Mouse (Mus musculus) heart, postnatal 0 days (tissue): ENCODE measurements at regions not wholly inside any gene's neighbourhood (a gene's known extent, or its start where the extent isn't known, plus 50 kb on each side); places are given as distances from the start of the nearest gene placed in this dataset.

Source experiments
- ATAC-seq: fragments of 200-750 bp; cut with Nextera tagmentation; 2 replicates; pipeline ENCODE4 v1.8.0; 2017; ENCODE audit warnings: low read depth, moderate number of reproducible peaks, moderate library complexity; ENCODE audit not compliant: insufficient read depth
- DNase-seq: peaks from one replicate; pipeline ENCODE4 v3.0.0-alpha.2; 2016; ENCODE audit warnings: low spot score
- H3K27ac ChIP-seq: fragments of 300-500 bp; sonication (generic); 2 replicates; pipeline ENCODE4 v1.5.1; 2014; ENCODE audit warnings: low read depth, mild to moderate bottlenecking
- H3K27me3 ChIP-seq: fragments of 300-500 bp; sonication (generic); 2 replicates; pipeline ENCODE4 v1.6.1; 2014; ENCODE audit warnings: low read length, mixed read lengths; ENCODE audit not compliant: control insufficient read depth, insufficient read depth
- H3K36me3 ChIP-seq: fragments of 300-500 bp; sonication (generic); replicated peaks from 2 replicates; pipeline ENCODE4 v1.6.1; 2014; ENCODE audit warnings: low read length, mixed read lengths; ENCODE audit not compliant: control insufficient read depth, insufficient read depth
- H3K4me1 ChIP-seq: fragments of 300-500 bp; sonication (generic); 2 replicates; pipeline ENCODE4 v1.6.1; 2014; ENCODE audit warnings: antibody characterized with exemption; ENCODE audit not compliant: control insufficient read depth, insufficient read depth
- H3K4me2 ChIP-seq: fragments of 300-500 bp; sonication (generic); 2 replicates; pipeline ENCODE4 v1.6.1; 2014; ENCODE audit warnings: low read depth, mild to moderate bottlenecking, low read length, moderate library complexity
- H3K4me3 ChIP-seq: fragments of 300-500 bp; sonication (generic); 2 replicates; pipeline ENCODE4 v1.5.1; 2014; ENCODE audit warnings: low read depth, low read length
- H3K9ac ChIP-seq: fragments of 300-500 bp; sonication (generic); replicated peaks from 2 replicates; pipeline ENCODE4 v1.6.1; 2014; ENCODE audit warnings: low read depth, low read length, mixed read lengths
- H3K9me3 ChIP-seq: fragments of 300-500 bp; sonication (generic); replicated peaks from 2 replicates; pipeline ENCODE4 v1.6.1; 2016; ENCODE audit warnings: low read length; ENCODE audit not compliant: control insufficient read depth
- CTCF ChIP-seq: IDR thresholded peaks from 2 replicates; pipeline ENCODE4 v1.5.1; 2016; ENCODE audit warnings: antibody characterized with exemption, control low read depth, low read depth
- EP300 ChIP-seq: IDR thresholded peaks from 2 replicates; pipeline ENCODE4 v1.6.1; 2016; ENCODE audit warnings: antibody characterized with exemption, low read depth
- WGBS: fragments of 180-500 bp; shearing (Covaris S2); extraction: QIAGEN DNeasy Blood & Tissue Kit; methylation state at CpG from one replicate; pipeline ENCODE4 v1.1.7; 2014; 5-methylcytosine and 5-hydroxymethylcytosine counted together

GRCm38 (mm10) chr15:11742820-11743219, 164.3 kb downstream of the Npr3 start:
- Histone ChIP-seq H3K9me3 (no peaks in the 10 kb centered on the region), H3K9ac (no peak overlapping the region), H3K27me3 (no peaks in the 10 kb centered on the region), H3K4me1 (peaks cover 8% of the 10 kb centered on the region; the same call in 1 of the 2 replicates), H3K4me3 (no peak overlapping the region), H3K36me3 (no peaks in the 10 kb centered on the region), H3K4me2 (no peak overlapping the region), H3K27ac (no peak overlapping the region)
- WGBS, result 64% methylated on average over 7 of the region's 7 CpGs
- TF ChIP-seq EP300 (no peak), CTCF (no peak)
- no peak for ATAC-seq
- no peak for DNase-seq

DNA sequence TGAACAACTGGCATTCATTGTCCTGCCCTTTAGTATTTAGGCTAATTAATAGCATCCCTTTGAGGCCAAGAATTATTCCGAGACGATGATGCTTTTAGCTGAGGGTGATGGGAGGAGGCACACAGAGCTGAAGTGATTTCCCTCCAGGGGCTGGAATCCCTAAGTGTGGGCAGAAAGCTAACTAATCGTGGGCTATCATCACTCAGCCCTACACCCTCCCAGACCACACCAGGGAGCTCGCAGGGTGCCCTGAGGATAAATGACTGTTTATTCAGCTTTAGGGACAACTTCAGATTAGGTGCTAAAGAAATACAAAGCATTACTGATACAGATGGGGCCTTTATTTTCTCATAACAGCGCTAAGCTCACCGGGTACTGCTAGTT, 164.7 kb downstream of the Npr3 start:
- Histone ChIP-seq H3K4me2 (peak overlapping the region; percentile 52), H3K36me3 (no peaks in the 10 kb centered on the region), H3K4me3 (no peak overlapping the region), H3K27ac (no peak overlapping the region), H3K4me1 (peaks cover 8% of the 10 kb centered on the region; the same call in 1 of the 2 replicates), H3K27me3 (no peaks in the 10 kb centered on the region), H3K9ac (0 out of 2 replicates have a peak overlapping the region, but pooled peaks have one; percentile 26), H3K9me3 (no peaks in the 10 kb centered on the region)
- TF ChIP-seq EP300 (no peak), CTCF (no peak)
- ATAC-seq (no peak), DNase-seq (no peak)
- 15% methylated on average over 6 of the region's 6 CpGs for WGBS

GRCm38 (mm10) chr15:11741598-11742345, 165.3 kb downstream of the Npr3 start:
- 0 out of 2 replicates have a peak overlapping the region, but pooled peaks have one; percentile 26 for H3K9ac ChIP-seq
- H3K4me2 ChIP-seq, result peak overlapping the region; percentile 52
- no peaks in the 10 kb centered on the region for H3K36me3 ChIP-seq
- H3K9me3 ChIP-seq, result no peaks in the 10 kb centered on the region
- H3K4me1 ChIP-seq, result peaks cover 8% of the 10 kb centered on the region; the same call in 1 of the 2 replicates
- 30% methylated on average over 18 of the region's 18 CpGs for WGBS
- no peak overlapping the region for H3K27ac ChIP-seq
- ATAC-seq, result no peak
- H3K4me3 ChIP-seq, result peak overlapping the region; percentile 19
- H3K27me3 ChIP-seq, result no peaks in the 10 kb centered on the region
- no peak for TF ChIP-seq CTCF
- TF ChIP-seq EP300, result no peak
- no peak for DNase-seq

DNA sequence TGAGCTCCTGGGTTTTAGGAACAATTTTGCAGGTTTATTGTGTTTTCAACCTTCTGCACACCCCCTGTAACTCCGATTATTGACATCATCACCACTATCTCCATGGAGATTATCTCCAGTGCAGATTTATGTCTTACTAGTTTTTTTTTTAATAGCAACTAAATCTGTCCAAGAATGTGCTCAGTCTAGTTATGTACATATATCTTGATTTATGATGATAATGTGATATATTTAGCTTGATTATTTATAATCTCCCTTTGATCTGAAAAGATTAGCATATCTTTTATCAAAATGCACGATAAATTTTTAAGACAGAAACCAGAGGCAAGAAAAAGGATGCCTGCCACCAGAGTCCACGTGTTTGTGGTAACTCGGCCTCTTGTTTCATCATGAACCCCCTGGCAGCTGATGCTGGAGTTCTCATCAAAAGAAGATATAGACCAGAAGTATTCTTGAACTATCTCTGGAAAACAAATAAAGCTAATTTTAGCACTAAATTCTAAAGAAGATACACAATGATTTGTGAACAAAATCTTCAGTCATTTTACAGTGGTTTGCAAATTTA, 169.6 kb downstream of the Npr3 start:
- Histone ChIP-seq H3K27ac (no peak overlapping the region), H3K9ac (no peak overlapping the region), H3K4me1 (peaks cover 8% of the 10 kb centered on the region; the same call in 1 of the 2 replicates), H3K4me2 (no peak overlapping the region), H3K9me3 (no peaks in the 10 kb centered on the region), H3K36me3 (no peaks in the 10 kb centered on the region), H3K27me3 (no peaks in the 10 kb centered on the region), H3K4me3 (no peak overlapping the region)
- no peak for DNase-seq
- no peak for TF ChIP-seq CTCF
- TF ChIP-seq EP300, result no peak
- ATAC-seq, result no peak
- 65% methylated on average over 4 of the region's 4 CpGs for WGBS

DNA sequence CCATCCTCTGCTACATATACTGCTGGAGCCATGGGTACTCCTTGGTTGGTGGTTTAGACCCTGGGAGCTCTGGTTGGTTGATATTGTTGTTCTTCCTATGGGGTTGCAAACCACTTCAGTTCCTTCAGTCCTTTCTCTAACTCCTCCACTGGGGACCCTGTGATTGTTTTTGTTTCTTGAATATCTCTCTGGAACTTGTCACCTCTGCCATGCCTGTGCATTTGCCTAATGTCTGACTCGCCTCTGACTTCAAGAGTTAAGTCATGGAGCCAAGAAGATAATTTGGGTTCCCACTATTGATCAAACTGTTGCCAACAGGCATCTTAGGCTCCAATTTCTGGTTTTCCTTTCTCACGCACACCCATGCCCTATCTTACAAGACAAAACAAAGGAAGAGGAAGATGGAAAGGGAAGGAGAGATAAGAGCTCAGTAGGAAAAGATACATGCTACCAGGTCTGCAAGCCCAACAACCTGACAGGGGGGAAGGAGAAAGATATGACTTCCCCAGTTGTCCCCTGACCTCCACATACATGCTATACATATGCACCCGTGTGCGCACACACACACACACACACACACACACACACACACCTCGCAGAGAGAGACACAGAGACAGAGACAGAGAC, 172.3 kb downstream of the Npr3 start:
- Histone ChIP-seq H3K9me3 (no peaks in the 10 kb centered on the region), H3K4me3 (no peak overlapping the region), H3K27me3 (no peaks in the 10 kb centered on the region), H3K4me2 (no peak overlapping the region), H3K27ac (no peak overlapping the region), H3K4me1 (no peaks in the 10 kb centered on the region), H3K36me3 (no peaks in the 10 kb centered on the region), H3K9ac (no peak overlapping the region)
- no peak for ATAC-seq
- TF ChIP-seq EP300 (no peak), CTCF (no peak)
- 67% methylated on average over 5 of the region's 5 CpGs for WGBS
- peak; percentile 10 for DNase-seq
